Comparison of ENCODE assay signal across 23 mouse cellular contexts in genomic region chrX:38813934-38814333, GRCm38 (mm10). TPM values are rescaled to one million over a fixed set of nuclear protein-coding genes. Genes with fewer than 3 reads are reported as not detected.
DNase-seq lines count a peak whose midpoint lies in the region; ATAC-seq and TF ChIP-seq lines count a peak whose summit lies in the region.
"Had no signal": no experiment of that assay in that cellular context is flagged by ENCODE, and none has a peak within 500 bp of the region (broad histone marks: within the 10 kb centered on the region; RNA-seq: fewer than 3 reads in every experiment).

No protein-coding gene starts in this region.

- ATAC-seq in hindbrain, embryonic 16.5 days = peak; percentile 56; the same call in 1 of the 2 replicates
- no peak for ATAC-seq in hindbrain, embryonic 14.5 days (ENCODE audit: low FRiP score)
- ATAC-seq: forebrain, postnatal 0 days; intestine, postnatal 0 days; liver, embryonic 12.5 days had no signal

- H3K9me3 ChIP-seq in hindbrain, embryonic 16.5 days (ENCODE audit: control insufficient read depth, low read length) = no peaks in the 10 kb centered on the region
- H3K9me3 ChIP-seq in hindbrain, embryonic 14.5 days (ENCODE audit: control insufficient read depth, low read length) = no peaks in the 10 kb centered on the region
- no peaks in the 10 kb centered on the region for H3K9me3 ChIP-seq in ES-E14 (ENCODE audit: control insufficient read depth, insufficient read depth, low read depth, low read length)
- H3K9me3 ChIP-seq: forebrain, embryonic 10.5 days; G1E; hindbrain, embryonic 15.5 days; liver, embryonic 12.5 days; midbrain, embryonic 10.5 days had no signal

- H3K4me3 ChIP-seq in hindbrain, embryonic 16.5 days (ENCODE audit: low read length) = no peak overlapping the region
- no peak overlapping the region for H3K4me3 ChIP-seq in hindbrain, embryonic 14.5 days (replicated peaks; ENCODE audit: low read length)
- no peak overlapping the region for H3K4me3 ChIP-seq in ES-E14 (ENCODE audit: insufficient read depth in 1 of 2, low read depth in 1 of 2, low read length in 2 of 2, poor library complexity in 1 of 2, severe bottlenecking in 1 of 2)
- H3K4me3 ChIP-seq: forebrain, embryonic 10.5 days; hindbrain, embryonic 15.5 days; liver, embryonic 12.5 days; midbrain, embryonic 10.5 days had no signal

- no peaks in the 10 kb centered on the region for H3K4me1 ChIP-seq in hindbrain, embryonic 16.5 days (ENCODE audit: control insufficient read depth, insufficient read depth, low read depth, low read length)
- H3K4me1 ChIP-seq in hindbrain, embryonic 14.5 days (replicated peaks; ENCODE audit: control insufficient read depth, insufficient read depth, low read length) = no peaks in the 10 kb centered on the region
- no peaks in the 10 kb centered on the region for H3K4me1 ChIP-seq in ES-E14 (ENCODE audit: control insufficient read depth in 2 of 2, insufficient read depth in 2 of 2, low read length in 2 of 2, poor library complexity in 1 of 2)
- H3K4me1 ChIP-seq: forebrain, embryonic 10.5 days; hindbrain, embryonic 15.5 days; liver, embryonic 12.5 days; midbrain, embryonic 10.5 days had no signal

- 27% methylated on average over 3 of the region's 3 CpGs for WGBS in hindbrain, embryonic 16.5 days
- WGBS in hindbrain, embryonic 14.5 days = 37% methylated on average over 3 of the region's 3 CpGs

- no peak for DNase-seq in hindbrain, embryonic 14.5 days (ENCODE audit: low spot score)
- DNase-seq in ES-E14 (ENCODE audit: low read depth, low spot score) (peak; percentile 11), R1 (ENCODE audit: low read depth, low spot score) (peak; percentile 80)
- peak; percentile 24 for DNase-seq in embryo, embryonic 11 days
- no peak for DNase-seq in layer of hippocampus, postnatal 25 days (ENCODE audit: extremely low spot score in 1 of 2, low spot score in 1 of 2)
- no peak for DNase-seq in urinary bladder, adult 18-20 months (ENCODE audit: low spot score in 2 of 2)
- DNase-seq: cerebellum, adult 9-11 months; forebrain, postnatal 0 days; lung, adult 2 months; lung, postnatal 4 days had no signal

- no peak overlapping the region for H3K27ac ChIP-seq in hindbrain, embryonic 16.5 days (ENCODE audit: low read depth, low read length)
- no peak overlapping the region for H3K27ac ChIP-seq in hindbrain, embryonic 14.5 days
- H3K27ac ChIP-seq in ES-E14 (ENCODE audit: insufficient read depth, low read depth, low read length, poor library complexity, severe bottlenecking) = no peak overlapping the region
- H3K27ac ChIP-seq: forebrain, embryonic 10.5 days; hindbrain, embryonic 15.5 days; liver, embryonic 12.5 days; midbrain, embryonic 10.5 days had no signal

- no peaks in the 10 kb centered on the region for H3K27me3 ChIP-seq in hindbrain, embryonic 16.5 days (replicated peaks; ENCODE audit: control insufficient read depth, insufficient read depth, low read length)
- H3K27me3 ChIP-seq in hindbrain, embryonic 14.5 days (ENCODE audit: control insufficient read depth, insufficient read depth, low read length) = no peaks in the 10 kb centered on the region
- H3K27me3 ChIP-seq: hindbrain, embryonic 15.5 days; liver, embryonic 12.5 days had no signal

- H3K9ac ChIP-seq in hindbrain, embryonic 16.5 days (ENCODE audit: low read depth, low read length) = no peak overlapping the region
- no peak overlapping the region for H3K9ac ChIP-seq in hindbrain, embryonic 14.5 days
- H3K9ac ChIP-seq in ES-E14 (ENCODE audit: insufficient read depth, low read depth, low read length, poor library complexity, severe bottlenecking) = no peak overlapping the region
- H3K9ac ChIP-seq: forebrain, postnatal 0 days; hindbrain, embryonic 15.5 days; liver, embryonic 12.5 days had no signal

- no peaks in the 10 kb centered on the region for H3K36me3 ChIP-seq in hindbrain, embryonic 16.5 days (ENCODE audit: control insufficient read depth, insufficient read depth, low read length)
- no peaks in the 10 kb centered on the region for H3K36me3 ChIP-seq in hindbrain, embryonic 14.5 days (replicated peaks; ENCODE audit: control insufficient read depth, insufficient read depth)
- H3K36me3 ChIP-seq in ES-E14 (ENCODE audit: control insufficient read depth, insufficient read depth, low read length, poor library complexity, severe bottlenecking) = no peaks in the 10 kb centered on the region
- H3K36me3 ChIP-seq: forebrain, embryonic 10.5 days; G1E; hindbrain, embryonic 15.5 days; liver, embryonic 12.5 days; midbrain, embryonic 10.5 days had no signal

- in situ Hi-C loops in ES-E14 (cut with MboI; ENCODE audit: low sequenced_read_pairs in 2 of 2, unreplicated experiment in 2 of 2) = no loop called here

- H3K4me2 ChIP-seq in hindbrain, embryonic 16.5 days (ENCODE audit: low read length) = no peak overlapping the region
- no peak overlapping the region for H3K4me2 ChIP-seq in hindbrain, embryonic 14.5 days (replicated peaks)
- H3K4me2 ChIP-seq: hindbrain, embryonic 15.5 days; liver, embryonic 12.5 days had no signal

TF ChIP-seq in ES-E14, 5 proteins besides CTCF, POLR2A, EP300 and RAD21:
- no peak for TF ChIP-seq ZNF384 (IDR thresholded peaks at IDR 0.05; ENCODE audit: low read depth, low read length)
- TF ChIP-seq ZC3H11A (IDR thresholded peaks at IDR 0.05; ENCODE audit: borderline replicate concordance, low read depth, low read length) = no peak
- TF ChIP-seq CHD2 (IDR thresholded peaks at IDR 0.05; ENCODE audit: low read depth, low read length) = no peak
- TF ChIP-seq MAFK (IDR thresholded peaks at IDR 0.05; ENCODE audit: insufficient read depth, low read depth, low read length) = no peak
- TF ChIP-seq HCFC1 (IDR thresholded peaks at IDR 0.05; ENCODE audit: borderline replicate concordance, insufficient read depth, low read length) = no peak

RNA-seq across cellular contexts. Expression of gene 6030498E09Rik, which starts 41.5 kb away (rescaled TPM):
- polyA plus RNA-seq in hindbrain, embryonic 16.5 days (2015; fragmentation: Nextera tagmentation; extraction: Ambion mirVana) = not detected in 2 replicates
- not detected in 2 replicates for polyA plus RNA-seq in hindbrain, embryonic 14.5 days (2014; fragmentation: Nextera tagmentation; extraction: Ambion mirVana)
- not detected in 2 replicates for total RNA-seq in ES-E14 (2012; rRNA removed)
- not detected for total RNA-seq in layer of hippocampus, postnatal 25 days (2021)
- total RNA-seq: gastrocnemius, postnatal 4 days; layer of hippocampus, postnatal 10 days had no signal
- polyA plus RNA-seq: forebrain, embryonic 10.5 days; G1E; kidney, embryonic 16.5 days; large intestine, adult 2 months; limb, embryonic 11.5 days; lung, adult 2 months; midbrain, embryonic 10.5 days; small intestine, adult 2 months had no signal

Comparison
In these comparisons a context has a peak if more than half of its experiments do, and no peak if none do; other contexts are left out.
1. DNase-seq: peak in ES-E14 (single experiment), R1 (single experiment) and embryo, embryonic 11 days (single experiment); none in hindbrain, embryonic 14.5 days (single experiment), layer of hippocampus, postnatal 25 days (0 of 2) and urinary bladder, adult 18-20 months (0 of 2).